Mouse (Mus musculus): Measurements from ENCODE around the gene Gm17359.

The Gm17359 gene

DNA sequence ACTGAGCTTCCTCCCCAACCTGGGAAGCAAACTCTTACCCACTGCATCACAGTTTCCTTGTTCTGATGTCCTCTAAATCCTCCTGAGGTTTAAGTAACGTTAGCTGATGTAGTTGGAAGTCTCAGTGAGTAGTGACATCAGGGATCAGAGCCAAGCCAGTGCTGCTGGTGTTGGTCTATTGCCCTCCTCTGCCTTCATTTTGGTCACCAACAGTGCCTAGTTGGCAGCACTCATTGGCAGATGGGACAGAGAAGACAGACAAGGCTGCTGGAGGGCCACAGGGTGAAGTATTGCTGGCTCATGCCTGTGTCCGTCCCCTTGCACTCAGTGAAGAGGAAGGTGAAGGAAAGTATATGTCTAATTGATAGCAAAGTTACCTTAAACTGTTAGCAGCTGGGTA, 139.5 kb downstream of the Gm17359 start:
- no peak for DNase-seq (ENCODE audit: low spot score in 2 of 2)

DNA sequence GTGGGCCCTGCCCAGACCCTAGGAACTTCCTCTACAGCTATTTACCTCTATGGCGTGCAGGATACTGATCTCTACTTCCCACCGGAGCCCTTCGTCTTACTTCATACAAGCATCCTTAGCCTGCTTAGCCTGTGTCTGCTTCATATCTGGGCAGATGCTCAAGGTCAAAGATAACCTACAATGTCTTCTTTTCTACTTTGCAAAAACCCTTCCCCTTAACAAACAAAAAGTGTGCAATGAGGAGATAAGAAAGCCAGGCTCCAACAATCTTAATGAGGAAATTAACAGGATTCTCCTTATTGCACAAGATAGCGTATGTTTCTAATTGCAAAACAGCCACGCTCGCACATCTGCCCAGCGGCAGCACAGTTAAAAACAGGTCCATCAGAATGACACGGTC, 141.9 kb downstream of the Gm17359 start:
- DNase-seq (ENCODE audit: low spot score in 2 of 2), result peak in 1 of 2 experiments; percentile 2

DNA sequence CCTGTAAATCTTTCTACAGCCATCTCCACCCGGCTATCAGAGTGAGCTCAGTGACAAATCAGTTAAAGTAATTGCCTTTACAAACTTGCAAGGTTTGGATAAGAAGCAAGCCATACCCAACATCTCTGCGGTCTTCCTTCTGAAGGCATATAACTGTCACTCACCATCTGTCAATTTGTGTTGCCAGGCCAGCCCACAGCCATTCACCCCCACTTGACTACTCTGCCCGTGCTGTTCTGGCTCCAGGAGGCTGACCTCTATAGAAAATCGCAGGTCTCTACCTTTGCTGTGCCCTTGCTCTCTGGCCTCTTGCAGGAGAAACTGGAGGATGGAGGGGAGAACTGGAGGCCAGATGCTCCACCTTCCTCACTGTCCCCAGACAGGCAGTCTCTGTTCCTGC, 142.4 kb downstream of the Gm17359 start:
- no peak for DNase-seq (ENCODE audit: low spot score in 2 of 2)

DNA sequence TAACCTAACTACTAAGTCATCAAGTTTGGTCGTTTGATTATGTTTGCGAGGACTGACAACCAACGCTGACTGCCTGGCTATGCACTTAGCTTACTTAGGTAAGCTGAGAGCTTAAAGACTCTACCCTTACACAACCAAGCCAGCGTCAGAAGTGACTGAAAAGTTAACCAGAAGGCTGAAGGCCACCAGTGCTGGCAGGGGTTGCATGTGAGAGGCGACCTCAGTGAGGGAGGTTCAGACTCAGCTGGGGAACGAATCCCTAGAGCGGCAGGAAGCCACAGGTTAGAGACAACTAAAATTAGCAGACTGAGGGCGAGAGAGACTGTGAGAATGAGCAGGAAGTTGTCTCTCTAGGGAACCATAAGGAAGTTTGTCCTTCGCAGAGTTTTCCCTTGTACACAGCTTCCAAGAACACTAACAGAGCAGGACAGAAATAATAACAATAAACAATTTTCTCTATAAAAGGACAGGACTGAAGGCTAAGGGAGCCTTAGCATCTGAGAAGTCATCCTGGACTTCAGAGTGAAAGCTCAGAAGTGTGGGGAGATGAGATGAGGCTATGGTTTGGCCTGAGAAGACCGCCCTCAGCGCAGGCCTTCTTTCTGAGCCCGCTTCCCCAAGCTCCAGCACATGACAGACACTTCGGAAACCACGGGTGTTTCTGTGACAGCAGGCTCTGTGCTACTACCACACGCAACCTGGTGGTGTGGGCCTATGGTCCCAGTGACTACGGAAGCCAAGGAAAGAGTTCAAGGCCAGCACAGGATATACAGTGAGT, 148.0 kb downstream of the Gm17359 start:
- no peak for DNase-seq (ENCODE audit: low spot score in 2 of 2)

DNA sequence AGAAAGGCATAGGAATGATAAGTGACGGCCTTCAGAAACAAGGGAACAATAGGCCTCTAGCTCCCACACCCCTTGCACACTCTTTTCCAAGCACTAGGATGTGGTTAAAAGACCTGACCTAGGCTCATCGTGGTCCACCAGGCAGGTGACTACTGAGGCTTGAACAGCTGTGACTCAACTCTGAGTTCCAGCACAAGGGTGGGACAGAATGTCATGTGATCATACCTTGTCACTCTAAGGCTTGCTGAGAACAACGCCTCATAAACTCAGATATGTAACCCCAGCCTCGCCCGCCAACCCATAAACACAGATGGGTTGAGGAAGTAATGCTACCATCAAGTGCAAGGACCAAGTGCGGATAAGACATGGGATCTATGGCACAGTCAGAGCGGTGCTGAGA, 151.6 kb downstream of the Gm17359 start:
- no peak for DNase-seq (ENCODE audit: low spot score in 2 of 2)

DNA sequence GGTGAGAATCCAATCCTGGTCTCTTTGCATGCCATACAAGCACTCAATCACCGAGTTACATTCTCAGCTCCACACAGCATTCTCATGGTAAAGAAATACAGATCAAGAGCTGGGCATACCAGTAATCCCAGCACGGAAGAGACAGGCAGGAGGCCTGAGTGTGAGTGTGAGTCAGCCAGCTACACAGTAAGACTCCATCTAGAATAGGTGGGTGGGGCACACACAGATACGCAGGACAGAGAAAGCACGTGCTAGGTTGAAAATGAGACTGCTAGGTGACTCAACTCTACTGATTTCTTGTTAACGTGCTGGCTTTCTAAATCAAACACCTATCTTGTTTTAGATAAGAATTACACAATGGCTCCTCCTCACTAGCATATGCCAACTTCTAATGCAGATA, 153.6 kb downstream of the Gm17359 start:
- DNase-seq (ENCODE audit: low spot score in 2 of 2), result no peak

DNA sequence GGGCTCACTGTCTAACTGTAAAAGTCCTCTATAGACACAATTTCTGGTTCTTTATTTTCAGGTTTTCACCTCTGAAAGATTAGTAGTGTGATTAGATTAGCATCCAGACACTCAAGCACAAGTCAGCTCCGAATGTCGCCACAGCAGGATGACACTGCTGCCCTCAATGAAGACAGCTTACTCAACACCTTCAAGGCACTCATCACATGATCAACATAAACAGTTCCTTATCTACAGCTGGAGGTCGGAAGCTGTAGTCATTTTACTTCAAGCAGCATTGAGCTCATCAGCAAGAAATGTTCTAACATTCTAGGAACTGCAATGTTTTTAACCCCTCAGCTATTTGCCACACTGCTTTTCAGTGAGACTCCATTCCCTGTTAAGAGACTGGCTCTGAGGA, 155.2 kb downstream of the Gm17359 start:
- no peak for DNase-seq (ENCODE audit: low spot score in 2 of 2)

DNA sequence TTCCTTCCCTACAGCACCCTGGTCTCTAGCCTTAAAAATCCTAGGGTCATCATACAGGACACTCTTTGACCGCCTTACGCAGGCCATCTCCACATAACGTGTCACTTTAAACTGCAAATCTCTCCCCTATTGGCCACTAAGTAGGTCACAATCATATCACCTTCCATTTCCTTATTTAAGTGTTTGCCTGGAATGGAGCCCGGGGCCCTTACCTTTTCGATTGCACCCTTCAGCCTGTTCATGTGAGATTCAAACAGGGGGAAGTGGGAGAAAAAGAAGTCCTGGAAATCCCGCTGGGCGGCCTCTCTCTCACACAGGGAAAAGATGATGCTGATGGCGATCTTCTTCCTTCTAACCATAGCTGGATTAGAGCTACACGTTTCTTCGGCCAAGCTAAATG, 156.6 kb downstream of the Gm17359 start:
- DNase-seq (ENCODE audit: low spot score in 2 of 2), result no peak

DNA sequence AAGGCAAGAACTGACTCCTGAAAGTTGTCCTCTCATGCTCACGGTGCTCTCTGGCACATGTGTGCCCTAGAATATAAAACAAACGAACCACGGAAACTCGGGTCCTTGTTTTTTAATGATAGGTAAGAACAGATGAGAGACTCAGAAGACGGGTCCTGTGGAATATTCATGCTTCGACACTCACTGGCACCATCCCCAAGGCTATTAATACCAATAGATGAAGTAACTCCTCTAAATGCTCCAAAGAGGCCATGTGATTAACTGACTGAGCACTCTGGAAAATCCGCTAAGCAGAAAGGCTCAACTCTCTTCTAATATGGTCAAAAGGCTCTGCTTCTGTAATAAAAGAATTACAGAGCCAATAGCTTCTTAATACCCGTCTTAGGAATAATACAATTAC, 157.6 kb downstream of the Gm17359 start:
- DNase-seq (ENCODE audit: low spot score in 2 of 2), result no peak

DNA sequence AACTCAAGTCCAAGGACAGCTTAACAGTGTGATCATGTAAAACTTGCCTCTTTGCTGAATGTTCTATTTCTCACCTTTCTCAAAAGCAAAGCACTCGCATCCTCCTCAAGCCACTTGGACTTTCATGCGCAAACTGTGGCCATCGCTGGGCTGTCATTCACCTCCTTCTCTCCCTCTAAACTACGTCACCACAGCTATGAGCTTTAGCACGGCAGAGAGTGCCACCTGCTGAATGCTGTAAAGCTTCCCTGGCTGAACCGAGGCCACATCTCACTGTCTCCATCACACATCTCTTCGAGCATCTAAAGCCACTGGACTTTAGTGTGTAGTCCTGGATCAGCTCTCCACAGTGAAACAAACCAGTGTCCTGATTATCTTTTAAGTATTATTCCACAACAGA, 158.7 kb downstream of the Gm17359 start:
- no peak for DNase-seq (ENCODE audit: low spot score in 2 of 2)

DNA sequence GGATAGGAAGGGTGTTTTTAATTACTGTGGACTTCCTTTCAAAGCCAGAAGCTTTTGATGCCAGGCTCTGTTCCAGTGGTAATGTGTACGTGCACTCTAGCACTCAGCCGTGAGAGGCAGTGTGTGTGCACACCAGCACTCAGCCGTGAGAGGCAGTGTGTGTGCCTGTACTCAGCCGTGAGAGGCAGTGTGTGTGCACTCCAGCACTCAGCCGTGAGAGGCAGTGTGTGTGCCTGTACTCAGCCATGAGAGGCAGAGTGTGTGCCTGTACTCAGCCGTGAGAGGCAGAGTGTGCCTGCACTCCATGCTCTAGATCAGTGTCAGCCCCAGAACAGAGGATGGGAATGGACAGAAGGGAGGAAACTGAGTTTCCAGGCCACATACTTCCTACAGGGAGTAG, 160.2 kb downstream of the Gm17359 start:
- DNase-seq (ENCODE audit: low spot score in 2 of 2), result no peak

DNA sequence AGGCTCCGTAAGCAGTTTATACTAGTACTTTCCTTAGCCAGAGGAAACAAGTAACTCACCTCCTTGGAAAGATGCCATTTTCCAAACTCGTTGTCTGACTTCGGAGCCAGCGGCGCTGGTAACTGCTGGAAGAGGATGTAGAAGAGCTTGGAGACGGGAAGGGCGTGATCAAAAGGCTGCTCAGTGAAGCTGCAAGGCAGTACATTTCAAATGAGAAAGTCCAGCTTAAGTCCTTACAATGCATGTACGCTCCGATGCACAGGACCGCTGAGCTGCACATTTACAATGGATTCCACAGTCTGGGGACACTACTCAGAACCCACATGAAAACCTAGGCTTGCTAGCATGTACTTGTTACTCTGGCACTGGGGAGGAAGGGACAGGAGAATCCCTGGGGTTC, 163.8 kb downstream of the Gm17359 start:
- DNase-seq (ENCODE audit: low spot score in 2 of 2), result no peak

DNA sequence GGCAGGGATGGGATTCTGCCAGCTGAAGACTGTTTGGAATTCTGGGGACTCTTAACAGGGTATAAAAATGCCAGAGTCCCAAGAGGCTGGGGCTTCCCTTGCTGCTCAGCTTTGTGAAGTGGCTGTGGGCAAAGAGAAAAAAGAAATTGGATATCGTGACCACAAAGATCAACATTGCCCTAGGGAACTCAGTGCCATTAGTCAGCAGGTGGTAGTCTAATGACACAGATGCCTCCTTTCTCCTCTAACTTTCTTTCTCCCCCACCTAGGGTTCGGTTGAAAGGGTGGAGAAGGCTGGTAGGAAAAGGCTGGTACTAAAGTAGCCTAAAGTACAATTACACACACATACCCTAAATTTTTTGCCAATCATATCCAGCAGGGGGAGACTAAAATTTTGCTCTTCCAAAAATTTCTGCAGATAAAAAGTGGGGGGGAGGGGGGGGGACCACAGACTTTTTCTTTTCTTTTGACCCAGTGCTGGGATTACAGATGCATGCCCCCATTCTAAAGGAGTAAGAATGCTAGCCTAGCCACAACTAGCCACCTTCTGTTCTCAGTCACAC, 164.8 kb downstream of the Gm17359 start:
- no peak for DNase-seq (ENCODE audit: low spot score in 2 of 2)
